Mouse (Mus musculus): ENCODE measurements around the gene Irf9.
A peak's percentile ranks its signal among the peaks of the same experiment; 100 is the strongest.

Gene Irf9

GRCm38 (mm10) chr14:55614565-55615178 lies 11.3 kb downstream of the Irf9 start:
- peak in 1 of 2 experiments; percentile 65 for DNase-seq (ENCODE audit: low spot score in 2 of 2)

GRCm38 (mm10) chr14:55615876-55616275 lies 12.5 kb downstream of the Irf9 start:
- no peak for DNase-seq (ENCODE audit: low spot score in 2 of 2)

GRCm38 (mm10) chr14:55616844-55617243 lies 13.5 kb downstream of the Irf9 start:
- DNase-seq (ENCODE audit: low spot score in 2 of 2), result no peak

GRCm38 (mm10) chr14:55617822-55618221 lies 14.5 kb downstream of the Irf9 start, which contains the start of gene Rec8:
Gene Rec8 (plus strand): TSS chr14:55618037.
- DNase-seq (ENCODE audit: low spot score in 2 of 2), result peak in 1 of 2 experiments; percentile 34

GRCm38 (mm10) chr14:55618486-55619195 lies 15.3 kb downstream of the Irf9 start:
- peak; percentile 58 to 64 for DNase-seq (ENCODE audit: low spot score in 2 of 2)

- peak in 1 of 2 experiments; percentile 64 for DNase-seq (ENCODE audit: low spot score in 2 of 2)
Measured at GRCm38 (mm10) chr14:55628077-55628827, 24.9 kb downstream of the Irf9 start.

- peak; percentile 73 to 92 for DNase-seq (ENCODE audit: low spot score in 2 of 2)
Measured at GRCm38 (mm10) chr14:55629312-55629711, 25.9 kb downstream of the Irf9 start.

- no peak for DNase-seq (ENCODE audit: low spot score in 2 of 2)
Measured at GRCm38 (mm10) chr14:55634874-55635522, 31.6 kb downstream of the Irf9 start.

- peak; percentile 76 to 87 for DNase-seq (ENCODE audit: low spot score in 2 of 2)
Measured at GRCm38 (mm10) chr14:55635523-55636007, 32.2 kb downstream of the Irf9 start, which contains the start of gene Ipo4. Gene Ipo4 (minus strand): TSS chr14:55635957.

GRCm38 (mm10) chr14:55637795-55638194 lies 34.4 kb downstream of the Irf9 start, which contains the start of gene Gm49378:
Gene Gm49378 (minus strand): TSS chr14:55637895.
- peak in 1 of 2 experiments; percentile 55 for DNase-seq (ENCODE audit: low spot score in 2 of 2)

- DNase-seq (ENCODE audit: low spot score in 2 of 2), result no peak
Measured at GRCm38 (mm10) chr14:55640816-55641215, 37.4 kb downstream of the Irf9 start.

- no peak for DNase-seq (ENCODE audit: low spot score in 2 of 2)
Measured at GRCm38 (mm10) chr14:55641291-55641690, 37.9 kb downstream of the Irf9 start.

- no peak for DNase-seq (ENCODE audit: low spot score in 2 of 2)
Measured at GRCm38 (mm10) chr14:55642679-55643059, 39.3 kb downstream of the Irf9 start.

- DNase-seq (ENCODE audit: low spot score in 2 of 2), result peak; percentile 83 to 94
Measured at GRCm38 (mm10) chr14:55643060-55643907, 39.9 kb downstream of the Irf9 start, which contains the start of gene Tm9sf1. Gene Tm9sf1 (minus strand): TSS chr14:55643806.

- peak in 1 of 2 experiments; percentile 63 for DNase-seq (ENCODE audit: low spot score in 2 of 2)
Measured at GRCm38 (mm10) chr14:55644261-55644888, 41.0 kb downstream of the Irf9 start.

- no peak for DNase-seq (ENCODE audit: low spot score in 2 of 2)
Measured at GRCm38 (mm10) chr14:55649884-55650283, 46.5 kb downstream of the Irf9 start, which contains the start of gene Tssk4. Gene Tssk4 (plus strand): TSS chr14:55650184.

- DNase-seq (ENCODE audit: low spot score in 2 of 2), result no peak
Measured at GRCm38 (mm10) chr14:55651528-55651927, 48.2 kb downstream of the Irf9 start.

GRCm38 (mm10) chr14:55656935-55657334 lies 53.6 kb downstream of the Irf9 start:
- no peak for DNase-seq (ENCODE audit: low spot score in 2 of 2)

GRCm38 (mm10) chr14:55658011-55658410 lies 54.6 kb downstream of the Irf9 start:
- DNase-seq (ENCODE audit: low spot score in 2 of 2), result no peak
